Mouse (Mus musculus) midbrain, embryonic 10.5 days (tissue): Measurements from ENCODE around the gene Trnp1. TPM values are rescaled to one million over a fixed set of nuclear protein-coding genes. Genes with fewer than 3 reads are reported as not detected.

ENCODE experiments used
- DNase-seq: peaks from one replicate; pipeline ENCODE4 v3.0.0-alpha.2; 2017; ENCODE audit warnings: low spot score
- H3K27ac ChIP-seq: fragments of 300-500 bp; sonication (generic); replicated peaks from 2 replicates; pipeline ENCODE4 v1.5.1; 2016; ENCODE audit warnings: mild to moderate bottlenecking
- H3K27me3 ChIP-seq: fragments of 300-500 bp; sonication (generic); 2 replicates; pipeline ENCODE4 v1.6.1; 2016; ENCODE audit warnings: low read depth, mild to moderate bottlenecking; ENCODE audit not compliant: poor library complexity, severe bottlenecking
- H3K36me3 ChIP-seq: fragments of 300-500 bp; sonication (generic); 2 replicates; pipeline ENCODE4 v1.6.1; 2016; ENCODE audit warnings: mild to moderate bottlenecking, moderate library complexity
- H3K4me1 ChIP-seq: fragments of 300-500 bp; sonication (generic); 2 replicates; pipeline ENCODE4 v1.6.1; 2016
- H3K4me3 ChIP-seq: fragments of 300-500 bp; sonication (generic); 2 replicates; pipeline ENCODE4 v1.5.1; 2016; ENCODE audit warnings: mild to moderate bottlenecking, moderate library complexity
- H3K9me3 ChIP-seq: fragments of 300-500 bp; sonication (generic); replicated peaks from 2 replicates; pipeline ENCODE4 v1.6.1; 2016; ENCODE audit warnings: mild to moderate bottlenecking
- WGBS: fragments of 180-500 bp; shearing (Covaris S2); methylation state at CpG from one replicate; pipeline ENCODE4 v1.1.7; 2016; 5-methylcytosine and 5-hydroxymethylcytosine counted together
- polyA plus RNA-seq: library from polyadenylated mRNA; unstranded; fragments of >200 nt; fragmentation: Nextera tagmentation; extraction: Ambion mirVana; gene quantifications from 2 replicates; pipeline ENCODE4 v1.2.1, GENCODE M21; 2016

The Trnp1 gene
- polyA plus RNA-seq, 1 experiment from 2014 or later, result 1.0 TPM

GRCm38 (mm10) chr4:133489489-133490245 is 8.7 kb downstream of the Trnp1 start:
- Histone ChIP-seq H3K4me3 (0 out of 2 replicates have a peak overlapping the region, but pooled peaks have one; percentile 1), H3K9me3 (no peaks in the 10 kb centered on the region), H3K27me3 (peaks cover 21% of the 10 kb centered on the region), H3K4me1 (peaks cover 30% of the 10 kb centered on the region), H3K36me3 (no peaks in the 10 kb centered on the region), H3K27ac (no peak overlapping the region)
- WGBS, result 70% methylated on average over 4 of the region's 4 CpGs
- no peak for DNase-seq

- Histone ChIP-seq H3K27ac (no peak overlapping the region), H3K9me3 (no peaks in the 10 kb centered on the region), H3K36me3 (no peaks in the 10 kb centered on the region), H3K4me1 (peaks cover 29% of the 10 kb centered on the region), H3K27me3 (peaks cover 21% of the 10 kb centered on the region), H3K4me3 (no peak overlapping the region)
- no peak for DNase-seq
- 91% methylated on average over 20 of the region's 20 CpGs for WGBS
Observed at GRCm38 (mm10) chr4:133488619-133489392, 9.5 kb downstream of the Trnp1 start.

DNA sequence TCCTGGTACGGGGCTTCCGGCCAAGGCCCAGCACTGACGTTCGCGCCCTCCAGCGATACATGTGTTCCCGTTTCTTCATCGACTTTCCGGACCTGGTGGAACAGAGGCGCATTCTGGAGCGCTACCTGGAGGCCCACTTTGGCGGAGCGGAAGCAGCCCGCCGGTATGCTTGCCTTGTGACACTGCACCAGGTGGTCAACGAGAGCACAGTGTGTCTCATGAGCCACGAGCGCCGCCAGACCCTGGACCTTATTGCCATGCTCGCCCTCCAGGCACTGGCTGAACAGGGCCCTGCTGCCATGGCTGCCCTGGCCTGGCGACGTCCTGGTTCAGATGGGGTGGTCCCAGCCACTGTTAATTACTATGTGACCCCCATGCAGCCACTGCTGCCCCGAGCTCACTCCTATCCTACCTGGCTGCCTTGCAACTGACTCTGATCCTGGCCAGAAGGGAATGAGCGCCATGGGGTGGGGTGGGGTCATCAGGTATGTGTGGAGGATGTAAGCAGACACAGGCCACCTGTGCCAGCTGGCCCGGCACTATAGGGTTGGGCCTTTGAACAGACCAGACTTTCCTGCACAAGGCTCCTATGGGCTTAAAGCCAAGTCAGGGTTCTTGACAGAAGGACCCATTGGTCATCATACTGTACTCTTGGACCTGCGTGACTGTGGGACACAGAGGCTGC is 11.5 kb downstream of the Trnp1 start:
- H3K4me3 ChIP-seq, result no peak overlapping the region
- no peak overlapping the region for H3K27ac ChIP-seq
- H3K9me3 ChIP-seq, result no peaks in the 10 kb centered on the region
- H3K4me1 ChIP-seq, result peaks cover 26% of the 10 kb centered on the region
- no peak for DNase-seq
- no peaks in the 10 kb centered on the region for H3K36me3 ChIP-seq
- WGBS, result 96% methylated on average over 26 of the region's 26 CpGs
- H3K27me3 ChIP-seq, result peaks cover 29% of the 10 kb centered on the region

DNA sequence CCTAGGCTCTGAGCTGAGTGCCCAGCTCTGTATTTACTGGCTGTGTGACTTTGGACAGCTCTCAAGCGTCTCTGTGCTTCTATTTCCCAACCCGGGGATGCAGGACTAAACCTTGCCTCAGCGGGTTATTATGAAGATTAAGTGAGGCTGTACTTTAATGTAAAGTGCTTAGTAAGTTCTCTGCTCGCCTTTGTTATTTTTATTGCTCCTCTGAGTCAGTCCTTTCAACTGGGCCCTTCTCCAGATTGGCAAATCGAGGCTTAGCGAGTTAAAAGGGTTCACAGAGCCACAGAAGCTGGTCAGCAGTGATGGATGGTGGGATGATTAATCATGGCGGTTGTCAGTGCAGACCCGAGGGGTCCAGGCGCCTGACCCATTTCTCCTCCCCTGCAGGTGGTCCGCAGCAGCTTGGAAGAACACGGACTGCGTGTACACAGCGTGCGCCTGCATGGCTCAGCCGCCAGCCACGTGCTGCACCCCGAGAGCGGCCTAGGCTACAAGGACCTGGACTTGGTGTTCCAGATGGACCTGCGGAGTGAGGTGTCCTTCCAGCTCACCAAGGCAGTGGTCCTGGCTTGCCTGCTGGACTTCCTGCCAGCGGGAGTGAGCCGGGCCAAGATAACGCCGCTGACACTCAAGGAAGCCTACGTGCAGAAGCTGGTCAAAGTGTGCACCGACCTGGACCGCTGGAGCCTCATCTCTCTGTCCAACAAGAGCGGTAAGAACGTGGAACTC is 12.5 kb downstream of the Trnp1 start:
- WGBS, result 93% methylated on average over 28 of the region's 28 CpGs
- H3K36me3 ChIP-seq, result no peaks in the 10 kb centered on the region
- H3K9me3 ChIP-seq, result no peaks in the 10 kb centered on the region
- no peak overlapping the region for H3K27ac ChIP-seq
- peaks cover 22% of the 10 kb centered on the region for H3K4me1 ChIP-seq
- peaks cover 38% of the 10 kb centered on the region for H3K27me3 ChIP-seq
- no peak for DNase-seq
- no peak overlapping the region for H3K4me3 ChIP-seq

DNA sequence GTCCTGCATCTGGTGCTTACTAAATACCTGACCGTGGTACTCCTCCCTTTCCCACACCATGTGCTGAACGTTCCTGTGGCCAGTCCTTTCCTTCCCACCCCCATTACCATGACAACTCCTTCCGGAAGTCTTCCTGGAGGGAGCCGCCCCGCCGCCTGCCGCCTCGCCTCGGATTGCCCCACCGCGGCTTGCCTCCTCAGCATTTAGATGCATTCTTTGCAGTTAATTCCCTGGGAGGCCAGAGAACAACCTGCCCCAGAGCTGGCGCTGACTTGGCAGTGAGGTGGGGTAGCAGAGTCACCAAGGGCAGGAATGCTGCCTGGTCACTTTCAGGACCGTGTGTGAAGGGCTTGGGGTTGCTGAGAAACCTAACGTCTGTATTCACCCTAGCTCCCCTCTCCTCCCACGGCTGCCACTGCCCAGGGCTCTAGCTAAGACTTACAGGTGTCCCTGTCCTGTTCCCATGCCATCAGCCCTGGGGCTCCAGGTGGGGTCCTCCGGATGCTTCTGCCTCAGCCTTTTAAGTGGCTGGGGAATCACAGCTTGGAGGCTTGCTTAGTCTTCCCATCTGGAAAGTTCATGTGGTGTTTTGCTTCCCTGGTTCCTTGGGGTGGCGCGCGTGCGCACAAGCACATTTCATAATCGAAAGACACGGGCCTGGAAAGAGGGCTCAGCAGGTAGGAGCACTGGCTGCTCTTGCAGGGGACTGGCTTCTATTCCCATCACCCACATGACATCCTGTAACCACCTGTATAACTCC is 13.9 kb downstream of the Trnp1 start:
- Histone ChIP-seq H3K27ac (no peak overlapping the region; the same call in 1 of the 2 replicates), H3K36me3 (no peaks in the 10 kb centered on the region), H3K4me3 (peak overlapping the region; percentile 31), H3K9me3 (no peaks in the 10 kb centered on the region), H3K27me3 (peaks cover 48% of the 10 kb centered on the region), H3K4me1 (peaks cover 29% of the 10 kb centered on the region)
- DNase-seq, result no peak
- 14% methylated on average over 22 of the region's 22 CpGs for WGBS

DNA sequence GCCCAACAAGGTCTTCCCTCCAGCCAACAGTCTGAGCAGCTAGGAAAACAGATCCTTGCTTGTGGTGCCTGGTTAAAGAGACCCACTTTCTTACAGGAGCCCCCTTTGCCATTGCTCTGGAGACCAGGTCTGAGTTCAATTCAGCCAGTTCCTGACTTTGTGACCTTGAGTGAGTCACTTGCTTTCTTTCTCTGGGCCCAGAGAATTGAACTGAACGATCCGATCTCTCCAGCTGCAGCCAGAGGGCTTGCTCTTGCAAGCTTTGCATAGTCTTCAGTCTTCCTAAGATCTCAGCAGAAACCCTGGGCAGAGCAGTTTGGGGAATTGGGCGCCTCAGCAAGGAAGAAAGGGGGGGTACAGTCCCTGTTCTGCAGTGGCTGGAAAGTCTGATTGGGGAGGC is 15.9 kb downstream of the Trnp1 start:
- H3K27me3 ChIP-seq, result peaks cover 67% of the 10 kb centered on the region
- no peaks in the 10 kb centered on the region for H3K36me3 ChIP-seq
- H3K4me1 ChIP-seq, result peaks cover 23% of the 10 kb centered on the region
- 86% methylated on average over 3 of the region's 3 CpGs for WGBS
- H3K27ac ChIP-seq, result no peak overlapping the region
- H3K4me3 ChIP-seq, result no peak overlapping the region
- no peaks in the 10 kb centered on the region for H3K9me3 ChIP-seq
- no peak for DNase-seq

- Histone ChIP-seq H3K27ac (no peak overlapping the region), H3K27me3 (peaks cover 71% of the 10 kb centered on the region), H3K36me3 (no peaks in the 10 kb centered on the region), H3K9me3 (no peaks in the 10 kb centered on the region), H3K4me3 (no peak overlapping the region), H3K4me1 (peaks cover 23% of the 10 kb centered on the region)
- no peak for DNase-seq
- WGBS, result 56% methylated on average over 4 of the region's 4 CpGs
Observed at GRCm38 (mm10) chr4:133481488-133481887, 16.9 kb downstream of the Trnp1 start.

GRCm38 (mm10) chr4:133480754-133481153 is 17.6 kb downstream of the Trnp1 start:
- Histone ChIP-seq H3K27ac (no peak overlapping the region), H3K27me3 (peaks cover 71% of the 10 kb centered on the region), H3K36me3 (no peaks in the 10 kb centered on the region), H3K4me3 (peak overlapping the region; percentile 56), H3K4me1 (peaks cover 23% of the 10 kb centered on the region), H3K9me3 (no peaks in the 10 kb centered on the region)
- no peak for DNase-seq
- WGBS, result 60% methylated on average over 6 of the region's 6 CpGs

- Histone ChIP-seq H3K36me3 (no peaks in the 10 kb centered on the region), H3K9me3 (no peaks in the 10 kb centered on the region), H3K4me3 (peak overlapping the region; percentile 56), H3K4me1 (peaks cover 23% of the 10 kb centered on the region), H3K27ac (peak overlapping the region; percentile 65), H3K27me3 (peaks cover 71% of the 10 kb centered on the region)
- DNase-seq, result no peak
- 5% methylated on average over 34 of the region's 34 CpGs for WGBS
Observed at GRCm38 (mm10) chr4:133480185-133480537, 18.2 kb downstream of the Trnp1 start.

GRCm38 (mm10) chr4:133479458-133480184 is 18.7 kb downstream of the Trnp1 start, which contains the start of gene Tent5b:
Gene Tent5b, plus strand, starts transcription at chr4:133480132.
- peak; percentile 99 for DNase-seq

GRCm38 (mm10) chr4:133473833-133474232 is 24.5 kb downstream of the Trnp1 start:
- DNase-seq, result no peak
- Histone ChIP-seq H3K4me1 (peaks cover 5% of the 10 kb centered on the region), H3K9me3 (peaks cover 8% of the 10 kb centered on the region), H3K36me3 (no peaks in the 10 kb centered on the region), H3K27ac (no peak overlapping the region), H3K27me3 (peaks cover 41% of the 10 kb centered on the region), H3K4me3 (no peak overlapping the region)
- 77% methylated on average over 2 of the region's 2 CpGs for WGBS

More at GRCm38 (mm10) chr4:133479458-133480184, 18.7 kb downstream of the Trnp1 start, which contains the start of gene Tent5b:
- H3K9me3 ChIP-seq, result no peaks in the 10 kb centered on the region
- peak within 1 kb of the TSS; percentile 56 for H3K4me3 ChIP-seq
- peaks cover 22% of the 10 kb centered on the region for H3K4me1 ChIP-seq
- H3K27ac ChIP-seq, result peak within 1 kb of the TSS; percentile 65
- H3K36me3 ChIP-seq, result no peaks in the 10 kb centered on the region
- 3% methylated on average over 29 of the region's 29 CpGs for WGBS
- H3K27me3 ChIP-seq, result peaks cover 69% of the 10 kb centered on the region
